Mouse (Mus musculus) heart, embryonic 12.5 days (tissue): ENCODE measurements around the gene Gm49342. TPM values are rescaled to one million over a fixed set of nuclear protein-coding genes. Genes with fewer than 3 reads are reported as not detected.

ENCODE experiments used
- polyA plus RNA-seq: library from polyadenylated mRNA; unstranded; fragments of >200 nt; fragmentation: Nextera tagmentation; extraction: Ambion mirVana; gene quantifications from 2 replicates; pipeline ENCODE4 v1.2.1, GENCODE M21; 2016

Gene Gm49342
- polyA plus RNA-seq, 1 experiment from 2014 or later, result not detected

Other genes with a start within 250 kb of the Gm49342 start
- not detected in 2 replicates for gene Olfr748, start 237.1 kb upstream of the Gm49342 start, polyA plus RNA-seq
- gene Olfr749, start 199.4 kb upstream of the Gm49342 start, polyA plus RNA-seq, result not detected in 2 replicates
- 46.1 and 48.1 TPM in 2 replicates for gene Ttc5, start 159.0 kb upstream of the Gm49342 start, polyA plus RNA-seq
- not detected in 2 replicates for gene Ccnb1ip1, start 136.8 kb upstream of the Gm49342 start, polyA plus RNA-seq
- gene Parp2, start 136.7 kb upstream of the Gm49342 start, polyA plus RNA-seq, result 40.4 and 41.2 TPM in 2 replicates
- gene Tep1, start 74.0 kb upstream of the Gm49342 start, polyA plus RNA-seq, result 6.0 and 6.1 TPM in 2 replicates
- gene Klhl33, start 47.0 kb upstream of the Gm49342 start, polyA plus RNA-seq, result 0.08 and 0.09 TPM in 2 replicates
- 108 and 111 TPM in 2 replicates for gene Osgep, start 19.6 kb upstream of the Gm49342 start, polyA plus RNA-seq
- 152 and 159 TPM in 2 replicates for gene Apex1, start 19.5 kb upstream of the Gm49342 start, polyA plus RNA-seq
- gene Pip4p1, start 13.7 kb upstream of the Gm49342 start, polyA plus RNA-seq, result 33.6 and 37.3 TPM in 2 replicates
- 39.0 and 43.8 TPM in 2 replicates for gene Pnp, start 13.4 kb upstream of the Gm49342 start, polyA plus RNA-seq
- 0.17 and 0.32 TPM in 2 replicates for gene Pnp2, start 11.5 kb downstream of the Gm49342 start, polyA plus RNA-seq
- gene Rnase10, start 63.2 kb downstream of the Gm49342 start, polyA plus RNA-seq, result 0.41 TPM in 1 of 2 replicates, not detected in the other
- gene Rnase9, start 97.4 kb downstream of the Gm49342 start, polyA plus RNA-seq, result not detected in 2 replicates
- gene Rnase11, start 105.6 kb downstream of the Gm49342 start, polyA plus RNA-seq, result not detected in 2 replicates
- gene Rnase12, start 113.1 kb downstream of the Gm49342 start, polyA plus RNA-seq, result 0.51 and 0.70 TPM in 2 replicates
- gene Olfr750, start 129.9 kb downstream of the Gm49342 start, polyA plus RNA-seq, result not detected in 2 replicates
- gene Rnase4, start 146.6 kb downstream of the Gm49342 start, polyA plus RNA-seq, result 13.7 and 15.0 TPM in 2 replicates
- 2.0 and 3.2 TPM in 2 replicates for gene Ang, start 146.6 kb downstream of the Gm49342 start, polyA plus RNA-seq
- not detected in 2 replicates for gene Eddm3b, start 169.9 kb downstream of the Gm49342 start, polyA plus RNA-seq
- gene Rnase6, start 179.4 kb downstream of the Gm49342 start, polyA plus RNA-seq, result 0.29 TPM in 1 of 2 replicates, not detected in the other
- gene Rnase1, start 202.3 kb downstream of the Gm49342 start, polyA plus RNA-seq, result 0.19 TPM in 1 of 2 replicates, not detected in the other
- not detected in 2 replicates for gene Rnase2b, start 217.7 kb downstream of the Gm49342 start, polyA plus RNA-seq